Mouse (Mus musculus) liver, embryonic 11.5 days (tissue): ENCODE measurements around the gene B4galt1. TPM values are rescaled to one million over a fixed set of nuclear protein-coding genes. Genes with fewer than 3 reads are reported as not detected.

Experiments used
- ATAC-seq: fragments of 200-750 bp; cut with Nextera tagmentation; replicated peaks from 2 replicates; pipeline ENCODE4 v1.8.0; 2017; ENCODE audit warnings: moderate number of reproducible peaks, mild to moderate bottlenecking, moderate TSS enrichment, moderate library complexity; ENCODE audit not compliant: low FRiP score
- DNase-seq: peaks from one replicate; pipeline ENCODE4 v3.0.0-alpha.2; 2017; ENCODE audit warnings: low spot score
- H3K27ac ChIP-seq: fragments of 300-500 bp; sonication (generic); 2 replicates; pipeline ENCODE4 v1.5.1; 2014; ENCODE audit warnings: mild to moderate bottlenecking, low read depth, low read length, control low read depth
- H3K27me3 ChIP-seq: fragments of 300-500 bp; sonication (generic); replicated peaks from 2 replicates; pipeline ENCODE4 v1.6.1; 2014; ENCODE audit warnings: low read length, mixed read lengths; ENCODE audit not compliant: control insufficient read depth, insufficient read depth
- H3K36me3 ChIP-seq: fragments of 300-500 bp; sonication (generic); 2 replicates; pipeline ENCODE4 v1.6.1; 2014; ENCODE audit warnings: mild to moderate bottlenecking, low read length, moderate library complexity, mixed read lengths; ENCODE audit not compliant: control insufficient read depth, insufficient read depth
- H3K4me1 ChIP-seq: fragments of 300-500 bp; sonication (generic); replicated peaks from 2 replicates; pipeline ENCODE4 v1.6.1; 2014; ENCODE audit warnings: low read length, mixed read lengths; ENCODE audit not compliant: control insufficient read depth, insufficient read depth
- H3K4me2 ChIP-seq: fragments of 300-500 bp; sonication (generic); 2 replicates; pipeline ENCODE4 v1.6.1; 2014; ENCODE audit warnings: mild to moderate bottlenecking, control low read depth, moderate library complexity
- H3K4me3 ChIP-seq: fragments of 300-500 bp; sonication (generic); 2 replicates; pipeline ENCODE4 v1.5.1; 2014; ENCODE audit warnings: low read depth, low read length, control low read depth
- H3K9ac ChIP-seq: fragments of 300-500 bp; sonication (generic); 2 replicates; pipeline ENCODE4 v1.6.1; 2014; ENCODE audit warnings: low read depth, low read length, control low read depth
- H3K9me3 ChIP-seq: fragments of 300-500 bp; sonication (generic); 2 replicates; pipeline ENCODE4 v1.6.1; 2016; ENCODE audit warnings: low read length, inconsistent platforms, mixed read lengths; ENCODE audit not compliant: control insufficient read depth
- WGBS: fragments of 180-500 bp; shearing (Covaris S2); extraction: QIAGEN DNeasy Blood & Tissue Kit; methylation state at CpG from one replicate; pipeline ENCODE4 v1.1.7; 2014; 5-methylcytosine and 5-hydroxymethylcytosine counted together
- polyA plus RNA-seq: library from polyadenylated mRNA; unstranded; fragments of >200 nt; fragmentation: Nextera tagmentation; extraction: Ambion mirVana; gene quantifications from 2 replicates; pipeline ENCODE4 v1.2.1, GENCODE M21; 2014

B4galt1 gene
- polyA plus RNA-seq, 1 experiment from 2014 or later, result 49.0 TPM

DNA sequence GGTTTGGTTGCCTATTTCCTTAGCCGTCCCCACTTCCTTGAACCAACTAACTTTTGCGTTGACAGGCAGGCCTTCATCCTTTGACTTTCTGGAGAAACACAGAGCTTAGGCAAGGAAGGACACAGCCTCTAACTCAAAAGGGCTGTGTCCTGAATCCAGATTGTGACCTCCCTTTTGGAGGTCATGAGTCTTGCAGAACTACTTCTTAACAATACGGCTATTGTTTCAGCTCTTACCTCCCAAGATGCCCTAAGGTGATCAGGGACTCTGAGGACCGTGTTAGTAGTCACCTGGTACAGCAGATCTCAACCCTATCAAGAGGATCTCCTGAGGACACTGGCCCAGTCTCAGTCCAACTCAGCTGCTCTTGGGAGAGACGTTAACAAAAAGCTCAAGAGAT lies 28.7 kb downstream of the B4galt1 start:
- Histone ChIP-seq H3K9me3 (no peaks in the 10 kb centered on the region), H3K36me3 (peaks cover 9% of the 10 kb centered on the region; the same call in 1 of the 2 replicates), H3K4me3 (no peak overlapping the region), H3K4me1 (peaks cover 28% of the 10 kb centered on the region), H3K27ac (no peak overlapping the region), H3K27me3 (no peaks in the 10 kb centered on the region), H3K4me2 (no peak overlapping the region), H3K9ac (no peak overlapping the region)
- no peak for DNase-seq
- WGBS, result 71% methylated on average over 5 of the region's 5 CpGs
- no peak for ATAC-seq

DNA sequence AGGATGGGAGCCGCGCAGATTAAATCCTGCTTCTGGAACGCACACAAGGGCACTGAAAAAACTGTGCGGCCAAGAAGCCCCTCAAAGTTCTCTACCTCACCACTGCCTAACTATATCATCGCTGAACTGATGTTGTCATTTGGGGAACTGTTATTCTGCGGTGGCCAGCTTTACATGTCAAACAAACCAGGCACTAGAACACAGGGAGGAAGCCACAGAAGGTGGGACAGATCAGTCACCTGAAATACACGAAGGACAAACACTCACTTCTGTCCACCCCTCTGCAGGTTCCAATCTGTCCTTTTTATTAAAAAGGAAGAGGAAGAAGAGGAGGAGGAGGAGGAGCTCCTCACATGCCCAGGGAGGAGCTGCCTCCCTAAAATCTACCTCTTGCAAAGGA lies 29.3 kb downstream of the B4galt1 start:
- Histone ChIP-seq H3K9ac (no peak overlapping the region), H3K36me3 (peaks cover 9% of the 10 kb centered on the region; the same call in 1 of the 2 replicates), H3K4me1 (peaks cover 28% of the 10 kb centered on the region), H3K9me3 (no peaks in the 10 kb centered on the region), H3K27ac (no peak overlapping the region), H3K27me3 (no peaks in the 10 kb centered on the region), H3K4me3 (no peak overlapping the region), H3K4me2 (no peak overlapping the region)
- no peak for ATAC-seq
- no peak for DNase-seq
- 66% methylated on average over 7 of the region's 7 CpGs for WGBS

DNA sequence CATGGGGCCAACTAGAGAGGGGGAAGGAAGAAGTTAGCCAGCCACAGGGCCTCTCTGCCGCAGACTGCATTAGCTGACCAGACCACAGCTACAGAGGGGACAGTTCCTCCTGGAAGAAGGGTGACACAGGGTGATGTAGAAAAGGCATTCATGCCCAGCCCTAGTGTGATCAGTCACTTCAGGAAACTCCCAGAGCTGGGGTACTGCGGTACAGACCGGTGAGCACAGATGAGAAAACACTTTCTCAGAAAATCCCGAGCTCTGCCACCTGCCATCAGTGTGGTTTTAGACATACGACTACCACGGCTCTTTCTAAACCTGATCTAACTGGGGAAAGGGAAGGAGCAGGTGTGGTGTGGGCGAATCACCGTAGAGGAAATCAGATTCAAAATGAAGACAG lies 30.1 kb downstream of the B4galt1 start:
- Histone ChIP-seq H3K27ac (no peak overlapping the region), H3K9me3 (no peaks in the 10 kb centered on the region), H3K27me3 (no peaks in the 10 kb centered on the region), H3K4me3 (no peak overlapping the region), H3K36me3 (peaks cover 7% of the 10 kb centered on the region; the same call in 1 of the 2 replicates), H3K9ac (no peak overlapping the region), H3K4me2 (no peak overlapping the region), H3K4me1 (peaks cover 30% of the 10 kb centered on the region)
- 61% methylated on average over 8 of the region's 8 CpGs for WGBS
- DNase-seq (no peak), ATAC-seq (no peak)

DNA sequence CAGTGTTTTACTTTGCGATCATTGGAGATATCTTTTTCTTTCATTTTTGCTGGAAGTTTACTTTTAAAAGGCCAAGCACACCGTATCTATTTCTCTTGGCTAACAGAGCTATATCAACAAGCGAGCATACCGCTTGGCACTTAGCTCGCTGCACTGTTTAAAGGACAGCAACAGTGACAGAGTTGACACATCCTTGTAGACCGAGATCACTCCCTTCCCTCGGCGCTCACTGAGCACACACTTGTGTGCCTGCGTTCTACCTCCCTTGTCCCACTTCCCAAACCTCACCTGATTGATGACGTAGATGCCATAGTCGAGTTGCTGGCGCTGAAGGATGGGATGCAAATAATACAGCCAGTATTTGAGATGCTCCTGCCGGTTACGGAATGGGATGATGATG lies 30.7 kb downstream of the B4galt1 start:
- WGBS, result 79% methylated on average over 14 of the region's 14 CpGs
- no peak overlapping the region for H3K27ac ChIP-seq
- H3K27me3 ChIP-seq, result no peaks in the 10 kb centered on the region
- H3K4me2 ChIP-seq, result no peak overlapping the region
- DNase-seq (no peak), ATAC-seq (no peak)
- no peaks in the 10 kb centered on the region for H3K9me3 ChIP-seq
- H3K4me1 ChIP-seq, result peaks cover 32% of the 10 kb centered on the region
- H3K36me3 ChIP-seq, result peaks cover 7% of the 10 kb centered on the region; the same call in 1 of the 2 replicates
- H3K9ac ChIP-seq, result no peak overlapping the region
- H3K4me3 ChIP-seq, result no peak overlapping the region

DNA sequence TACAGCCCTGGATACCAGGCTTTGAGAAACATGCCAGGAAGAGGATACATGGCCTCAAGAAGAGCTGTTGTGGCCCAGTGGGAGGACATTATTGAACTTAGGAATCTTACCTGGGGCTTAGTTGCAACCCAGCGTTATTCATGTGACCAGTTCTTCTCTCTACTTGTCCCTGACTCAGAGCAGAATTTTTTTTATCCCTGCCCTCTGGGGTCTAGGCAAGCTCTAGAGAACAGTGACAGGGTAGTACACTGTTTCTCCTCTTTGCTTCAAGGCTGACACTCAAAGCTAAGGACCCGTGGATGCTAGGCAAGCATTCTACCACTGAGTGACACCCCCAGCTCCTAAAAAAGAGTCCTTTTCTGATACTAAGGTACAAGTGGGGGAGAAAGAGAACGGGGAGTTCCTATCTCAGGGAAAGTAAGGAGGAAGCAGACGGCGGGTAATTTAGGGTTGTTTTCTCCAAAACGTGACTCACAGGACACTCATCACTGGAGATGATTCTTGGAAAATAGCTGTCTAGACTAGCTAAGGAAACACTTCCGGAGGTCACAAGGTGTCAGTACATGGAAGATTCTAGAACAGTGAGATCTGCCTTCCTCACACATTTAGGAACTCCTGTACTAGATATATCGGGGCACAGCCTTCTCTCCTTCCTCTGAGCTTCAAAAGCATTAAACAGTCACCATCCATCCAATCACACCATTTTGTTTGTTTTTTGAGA lies 32.3 kb downstream of the B4galt1 start:
- H3K9ac ChIP-seq, result no peak overlapping the region

DNA sequence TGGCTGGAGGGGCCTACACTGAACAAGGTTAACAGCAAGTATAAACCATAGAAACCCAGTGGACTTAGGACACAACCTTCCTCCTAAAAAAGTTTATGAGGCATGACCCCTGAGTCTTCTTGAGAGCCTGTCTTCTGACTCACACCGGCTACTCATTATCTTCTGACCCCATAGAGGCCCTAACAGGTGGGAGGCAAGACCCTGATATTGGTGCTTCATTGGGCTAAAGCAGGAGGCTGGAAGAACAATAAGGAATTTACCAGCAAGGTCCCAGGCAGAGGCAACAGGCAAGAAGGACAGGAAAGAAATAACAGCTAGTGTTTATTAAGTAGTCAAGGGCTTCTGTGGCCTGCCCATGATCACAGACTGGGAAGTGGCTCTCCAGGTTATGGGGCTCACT lies 32.9 kb downstream of the B4galt1 start:
- Histone ChIP-seq H3K4me3 (no peak overlapping the region), H3K9ac (no peak overlapping the region), H3K4me2 (no peak overlapping the region), H3K9me3 (no peaks in the 10 kb centered on the region), H3K27me3 (no peaks in the 10 kb centered on the region), H3K36me3 (peaks cover 7% of the 10 kb centered on the region; the same call in 1 of the 2 replicates), H3K4me1 (peaks cover 33% of the 10 kb centered on the region), H3K27ac (no peak overlapping the region)
- no peak for ATAC-seq
- DNase-seq, result no peak
- WGBS, result 28% methylated on average over 1 of the region's 1 CpGs

More for the DNA sequence above, 32.3 kb downstream of the B4galt1 start:
- no peaks in the 10 kb centered on the region for H3K9me3 ChIP-seq
- ATAC-seq, result no peak
- H3K27me3 ChIP-seq, result no peaks in the 10 kb centered on the region
- no peak overlapping the region for H3K4me3 ChIP-seq
- H3K27ac ChIP-seq, result no peak overlapping the region
- no peak for DNase-seq
- H3K36me3 ChIP-seq, result peaks cover 7% of the 10 kb centered on the region; the same call in 1 of the 2 replicates
- peaks cover 29% of the 10 kb centered on the region for H3K4me1 ChIP-seq
- H3K4me2 ChIP-seq, result no peak overlapping the region
- WGBS, result 78% methylated on average over 8 of the region's 8 CpGs

DNA sequence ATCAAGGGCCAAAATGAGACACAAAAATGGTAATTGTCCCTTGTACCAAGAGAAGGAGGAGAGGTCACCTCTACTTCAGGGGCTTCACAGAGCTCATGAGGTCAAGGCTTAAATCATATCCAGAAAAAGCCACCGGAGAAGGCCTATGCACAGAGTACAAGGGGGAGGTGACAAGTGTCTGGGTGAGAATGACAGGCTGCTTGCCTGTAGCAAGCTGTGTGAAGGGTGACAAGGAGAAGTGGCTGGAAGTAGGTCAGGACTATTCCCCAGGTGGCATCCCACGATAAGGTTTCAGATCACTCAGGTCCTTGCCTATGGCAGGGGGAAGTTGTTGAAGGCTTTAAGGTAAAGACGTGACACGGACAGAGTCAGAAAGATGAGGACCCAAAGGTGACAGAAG lies 33.8 kb downstream of the B4galt1 start:
- H3K36me3 ChIP-seq, result peaks cover 7% of the 10 kb centered on the region; the same call in 1 of the 2 replicates
- 68% methylated on average over 4 of the region's 4 CpGs for WGBS
- H3K4me3 ChIP-seq, result no peak overlapping the region
- H3K27ac ChIP-seq, result no peak overlapping the region
- H3K9ac ChIP-seq, result no peak overlapping the region
- H3K9me3 ChIP-seq, result no peaks in the 10 kb centered on the region
- no peak for DNase-seq
- no peaks in the 10 kb centered on the region for H3K27me3 ChIP-seq
- peaks cover 37% of the 10 kb centered on the region for H3K4me1 ChIP-seq
- peak; percentile 78 for ATAC-seq
- no peak overlapping the region for H3K4me2 ChIP-seq

DNA sequence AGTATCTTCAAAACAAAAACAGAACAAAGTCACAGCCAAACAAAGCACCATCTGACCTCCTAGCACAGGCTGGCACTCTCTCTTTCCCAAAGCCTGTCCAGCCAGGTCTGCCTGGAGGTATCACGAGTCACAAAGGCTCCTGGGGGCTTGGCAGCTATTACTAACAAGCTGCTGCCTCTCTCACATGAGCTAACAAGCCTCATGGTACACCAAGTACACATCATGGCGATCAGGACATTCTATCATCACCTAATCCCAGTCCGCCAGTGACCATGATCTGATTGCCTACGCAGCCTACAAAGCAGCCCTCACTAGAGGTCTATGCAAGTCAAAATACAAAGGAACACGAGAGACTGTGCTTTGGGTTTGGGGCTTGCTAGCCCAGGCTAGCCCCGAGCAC lies 34.7 kb downstream of the B4galt1 start:
- ATAC-seq (no peak), DNase-seq (no peak)
- Histone ChIP-seq H3K4me1 (peaks cover 37% of the 10 kb centered on the region), H3K4me2 (no peak overlapping the region), H3K36me3 (peaks cover 9% of the 10 kb centered on the region; the same call in 1 of the 2 replicates), H3K27ac (no peak overlapping the region), H3K4me3 (no peak overlapping the region), H3K9me3 (no peaks in the 10 kb centered on the region), H3K9ac (no peak overlapping the region), H3K27me3 (no peaks in the 10 kb centered on the region)
- 86% methylated on average over 6 of the region's 6 CpGs for WGBS

DNA sequence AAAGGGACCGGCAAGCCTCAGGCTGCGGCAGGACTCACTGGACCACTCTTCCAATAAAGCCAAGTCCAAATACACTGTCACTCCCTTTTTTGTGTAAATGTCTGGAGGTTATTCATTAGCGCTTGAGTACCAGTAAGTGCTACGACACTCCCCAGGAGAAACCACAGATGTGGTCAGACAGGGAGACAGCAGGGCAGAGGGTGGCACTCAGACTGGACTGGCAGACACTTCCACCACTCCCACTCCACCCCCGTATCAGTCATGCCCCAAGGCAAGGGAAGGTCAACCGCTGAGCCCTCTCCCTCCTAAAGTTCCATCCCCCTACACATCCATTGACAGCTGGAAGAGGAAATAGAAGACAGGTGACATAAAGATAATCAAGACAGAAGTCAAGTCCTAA lies 35.4 kb downstream of the B4galt1 start:
- ATAC-seq, result no peak
- peaks cover 37% of the 10 kb centered on the region for H3K4me1 ChIP-seq
- no peak overlapping the region for H3K4me2 ChIP-seq
- H3K9ac ChIP-seq, result no peak overlapping the region
- peaks cover 11% of the 10 kb centered on the region; the same call in 1 of the 2 replicates for H3K36me3 ChIP-seq
- DNase-seq, result no peak
- no peak overlapping the region for H3K27ac ChIP-seq
- no peaks in the 10 kb centered on the region for H3K9me3 ChIP-seq
- H3K27me3 ChIP-seq, result no peaks in the 10 kb centered on the region
- H3K4me3 ChIP-seq, result no peak overlapping the region
- WGBS, result 55% methylated on average over 6 of the region's 6 CpGs
